Mouse (Mus musculus) lung, postnatal 0 days (tissue): ENCODE results near the gene Zdhhc8.

ENCODE experiments used
- CTCF ChIP-seq: IDR thresholded peaks from 2 replicates; pipeline ENCODE4 v1.5.1; 2016; ENCODE audit warnings: antibody characterized with exemption, mild to moderate bottlenecking
- EP300 ChIP-seq: IDR thresholded peaks from 2 replicates; pipeline ENCODE4 v1.6.1; 2016; ENCODE audit warnings: antibody characterized with exemption, mild to moderate bottlenecking, control low read depth

- TF ChIP-seq CTCF: no peak
- TF ChIP-seq EP300: no peak
Observed at GRCm38 (mm10) chr16:18253866-18254265, 18.9 kb upstream of the Zdhhc8 start.
